ENCODE assay signal across 8 mouse cellular contexts in genomic region chr6:51169971-51170411, GRCm38 (mm10).
A peak's percentile ranks its signal among the peaks of the same experiment; 100 is the strongest.
DNase-seq lines count a peak whose midpoint lies in the region; ATAC-seq and TF ChIP-seq lines count a peak whose summit lies in the region.

No protein-coding gene starts in this region.

- no peak for ATAC-seq in midbrain, embryonic 14.5 days (ENCODE audit: low FRiP score, low TSS enrichment)

- 7% methylated on average over 22 of the region's 22 CpGs for WGBS in thymus, adult 2 months
- under 1% methylated on average over 22 of the region's 22 CpGs for WGBS in heart, embryonic 10.5 days
- 2% methylated on average over 22 of the region's 22 CpGs for WGBS in midbrain, embryonic 14.5 days

- no peak overlapping the region for H3K9ac ChIP-seq in midbrain, embryonic 14.5 days (replicated peaks; ENCODE audit: low read length)

- H3K27me3 ChIP-seq in thymus, adult 2 months (ENCODE audit: control insufficient read depth, insufficient read depth, low read length), result peaks cover 39% of the 10 kb centered on the region
- peaks cover 11% of the 10 kb centered on the region; the same call in 1 of the 2 replicates for H3K27me3 ChIP-seq in heart, embryonic 10.5 days (ENCODE audit: insufficient read depth, poor library complexity, severe bottlenecking)
- peaks cover 29% of the 10 kb centered on the region for H3K27me3 ChIP-seq in midbrain, embryonic 14.5 days (ENCODE audit: control insufficient read depth, insufficient read depth, low read length)

- DNase-seq in thymus, postnatal 25 days, result peak; percentile 5
- no peak for DNase-seq in thymus, adult 2 months
- DNase-seq in heart, embryonic 10.5 days (ENCODE audit: low spot score), result peak; percentile 83
- DNase-seq in kidney, postnatal 25 days, result peak; percentile 43 to 59
- no peak for DNase-seq in midbrain, embryonic 14.5 days
- DNase-seq in cerebellum, adult 11 months, result no peak
- DNase-seq in right cerebral cortex, postnatal 36 days (ENCODE audit: low spot score in 2 of 2), result no peak
- DNase-seq in cerebellum, adult 11-12 months, result no peak

- H3K4me3 ChIP-seq in thymus, adult 2 months (ENCODE audit: control insufficient read depth, insufficient read depth, low read length), result no peak overlapping the region
- H3K4me3 ChIP-seq in heart, embryonic 10.5 days, result peak overlapping the region; percentile 56
- no peak overlapping the region for H3K4me3 ChIP-seq in midbrain, embryonic 14.5 days (replicated peaks; ENCODE audit: low read depth, low read length)

- H3K36me3 ChIP-seq in thymus, adult 2 months (ENCODE audit: control insufficient read depth, insufficient read depth, low read length), result no peaks in the 10 kb centered on the region
- no peaks in the 10 kb centered on the region for H3K36me3 ChIP-seq in heart, embryonic 10.5 days
- H3K36me3 ChIP-seq in midbrain, embryonic 14.5 days (ENCODE audit: control insufficient read depth, insufficient read depth, low read length), result no peaks in the 10 kb centered on the region

- peaks cover 3% of the 10 kb centered on the region; the same call in 1 of the 2 replicates for H3K4me1 ChIP-seq in thymus, adult 2 months (replicated peaks; ENCODE audit: control insufficient read depth, insufficient read depth, low read length)
- peaks cover 55% of the 10 kb centered on the region for H3K4me1 ChIP-seq in heart, embryonic 10.5 days
- peaks cover 10% of the 10 kb centered on the region for H3K4me1 ChIP-seq in midbrain, embryonic 14.5 days (ENCODE audit: control insufficient read depth, insufficient read depth, low read length)

- H3K9me3 ChIP-seq in heart, embryonic 10.5 days, result no peaks in the 10 kb centered on the region
- H3K9me3 ChIP-seq in midbrain, embryonic 14.5 days (ENCODE audit: control insufficient read depth, low read length), result no peaks in the 10 kb centered on the region

- H3K4me2 ChIP-seq in midbrain, embryonic 14.5 days (ENCODE audit: low read length), result peak overlapping the region; percentile 36; the same call in 1 of the 2 replicates

- no peak overlapping the region for H3K27ac ChIP-seq in thymus, adult 2 months (ENCODE audit: control insufficient read depth, insufficient read depth, low read length)
- peak overlapping the region; percentile 96 for H3K27ac ChIP-seq in heart, embryonic 10.5 days
- peak overlapping the region; percentile 69 for H3K27ac ChIP-seq in midbrain, embryonic 14.5 days (replicated peaks; ENCODE audit: low read depth, low read length)

- no peak for TF ChIP-seq CTCF in thymus, adult 2 months (IDR thresholded peaks at IDR 0.05; ENCODE audit: borderline replicate concordance, control insufficient read depth, extremely low read depth, insufficient read depth, low read length, poor library complexity)

- TF ChIP-seq POLR2A in thymus, adult 2 months (IDR thresholded peaks at IDR 0.05; ENCODE audit: control insufficient read depth, extremely low read depth, insufficient read depth, low read length, poor library complexity), result no peak

Comparison
In these comparisons a context has a peak if more than half of its experiments do, and no peak if none do; other contexts are left out.
1. DNase-seq: peak in thymus, postnatal 25 days (single experiment), heart, embryonic 10.5 days (single experiment) and kidney, postnatal 25 days (2 of 2); none in thymus, adult 2 months (single experiment), midbrain, embryonic 14.5 days (single experiment), cerebellum, adult 11 months (single experiment), right cerebral cortex, postnatal 36 days (0 of 2) and cerebellum, adult 11-12 months (single experiment).